11 mouse cellular contexts compared by ENCODE assay signal in genomic region chr7:82691021-82691738, GRCm38 (mm10). TPM values are rescaled to one million over a fixed set of nuclear protein-coding genes. Genes with fewer than 3 reads are reported as not detected.
A peak's percentile ranks its signal among the peaks of the same experiment; 100 is the strongest.
DNase-seq lines count a peak whose midpoint lies in the region; ATAC-seq and TF ChIP-seq lines count a peak whose summit lies in the region.
"Had no signal": no experiment of that assay in that cellular context is flagged by ENCODE, and none has a peak within 500 bp of the region (broad histone marks: within the 10 kb centered on the region; RNA-seq: fewer than 3 reads in every experiment).

No protein-coding gene starts in this region.

- no peak overlapping the region for H3K27ac ChIP-seq in heart, adult 2 months
- H3K27ac ChIP-seq in thymus, adult 2 months (ENCODE audit: control insufficient read depth, insufficient read depth, low read length) = peak overlapping the region; percentile 64
- peak overlapping the region; percentile 25; the same call in 1 of the 2 replicates for H3K27ac ChIP-seq in liver, embryonic 12.5 days
- H3K27ac ChIP-seq: hindbrain, postnatal 0 days; lung, embryonic 15.5 days had no signal

- no peak overlapping the region for H3K4me2 ChIP-seq in liver, embryonic 12.5 days
- H3K4me2 ChIP-seq: lung, embryonic 15.5 days had no signal

- peaks cover 2% of the 10 kb centered on the region; the same call in 1 of the 2 replicates for H3K36me3 ChIP-seq in heart, adult 2 months (ENCODE audit: control insufficient read depth, insufficient read depth, low read length)
- H3K36me3 ChIP-seq in thymus, adult 2 months (ENCODE audit: control insufficient read depth, insufficient read depth, low read length) = peaks cover 26% of the 10 kb centered on the region
- H3K36me3 ChIP-seq in liver, embryonic 12.5 days = peaks cover 62% of the 10 kb centered on the region

- H3K79me2 ChIP-seq in heart, adult 2 months (replicated peaks; ENCODE audit: control insufficient read depth, insufficient read depth, low read length) = no peaks in the 10 kb centered on the region

- no peak for TF ChIP-seq EP300 in heart, adult 2 months (IDR thresholded peaks at IDR 0.05; ENCODE audit: insufficient read depth, low read depth, low read length)

- ATAC-seq in liver, embryonic 12.5 days = peak; percentile 63
- ATAC-seq: hindbrain, postnatal 0 days; midbrain, embryonic 16.5 days had no signal

- H3K4me3 ChIP-seq in heart, adult 2 months = no peak overlapping the region
- no peak overlapping the region for H3K4me3 ChIP-seq in thymus, adult 2 months (ENCODE audit: control insufficient read depth, insufficient read depth, low read length)
- no peak overlapping the region for H3K4me3 ChIP-seq in liver, embryonic 12.5 days
- H3K4me3 ChIP-seq: lung, embryonic 15.5 days had no signal

- no peaks in the 10 kb centered on the region; the same call in 1 of the 2 replicates for H3K4me1 ChIP-seq in heart, adult 2 months (ENCODE audit: control insufficient read depth, insufficient read depth, low read length)
- H3K4me1 ChIP-seq in thymus, adult 2 months (replicated peaks; ENCODE audit: control insufficient read depth, insufficient read depth, low read length) = peaks cover 7% of the 10 kb centered on the region
- peaks cover 13% of the 10 kb centered on the region; the same call in 1 of the 2 replicates for H3K4me1 ChIP-seq in liver, embryonic 12.5 days

- no peak overlapping the region for H3K9ac ChIP-seq in heart, adult 2 months (ENCODE audit: low read depth, low read length)
- no peak overlapping the region for H3K9ac ChIP-seq in liver, embryonic 12.5 days
- H3K9ac ChIP-seq: lung, embryonic 15.5 days had no signal

- intact Hi-C loops in heart, adult 2 months (cut with DNase I) = no loop called here
- intact Hi-C loops in left cerebral cortex, postnatal 10 days (cut with DNase I) = no loop called here

- no peak for TF ChIP-seq CTCF in heart, adult 2 months (IDR thresholded peaks at IDR 0.05)
- TF ChIP-seq CTCF in thymus, adult 2 months (IDR thresholded peaks at IDR 0.05; ENCODE audit: borderline replicate concordance, control insufficient read depth, extremely low read depth, insufficient read depth, low read length, poor library complexity) = no peak

- TF ChIP-seq POLR2A in heart, adult 2 months (IDR thresholded peaks at IDR 0.05; ENCODE audit: insufficient read depth, low read depth, low read length) = no peak
- TF ChIP-seq POLR2A in thymus, adult 2 months (IDR thresholded peaks at IDR 0.05; ENCODE audit: control insufficient read depth, extremely low read depth, insufficient read depth, low read length, poor library complexity) = no peak

- DNase-seq in heart, adult 11 months = peak; percentile 79
- no peak for DNase-seq in heart, adult 2 months
- no peak for DNase-seq in thymus, adult 2 months
- DNase-seq in thymus, postnatal 4 days = no peak
- peak; percentile 18 for DNase-seq in naive thymus-derived CD4-positive, alpha-beta T cell, adult 2 months (ENCODE audit: low read depth)
- no peak for DNase-seq in frontal cortex, postnatal 10 days (ENCODE audit: low spot score in 2 of 2)
- no peak for DNase-seq in left cerebral cortex, postnatal 10 days (ENCODE audit: extremely low spot score in 1 of 2, low spot score in 2 of 2)

- no peaks in the 10 kb centered on the region for H3K9me3 ChIP-seq in liver, embryonic 12.5 days (replicated peaks)
- H3K9me3 ChIP-seq: lung, embryonic 15.5 days had no signal

- WGBS in heart, adult 2 months = 50% methylated on average over 6 of the region's 6 CpGs
- 24% methylated on average over 6 of the region's 6 CpGs for WGBS in thymus, adult 2 months
- 25% methylated on average over 6 of the region's 6 CpGs for WGBS in liver, embryonic 12.5 days (ENCODE audit: insufficient replicate concordance)

- H3K27me3 ChIP-seq in heart, adult 2 months (ENCODE audit: control insufficient read depth, insufficient read depth, low read length) = no peaks in the 10 kb centered on the region
- H3K27me3 ChIP-seq in thymus, adult 2 months (ENCODE audit: control insufficient read depth, insufficient read depth, low read length) = no peaks in the 10 kb centered on the region
- no peaks in the 10 kb centered on the region for H3K27me3 ChIP-seq in liver, embryonic 12.5 days (replicated peaks)
- H3K27me3 ChIP-seq: lung, embryonic 15.5 days had no signal

RNA-seq across cellular contexts. Expression of gene Efl1, which starts 42.8 kb away (rescaled TPM):
- 1 to 10 TPM; 8.7 to 9.3 TPM for total RNA-seq in heart, adult 2 months (2021)
- 2.8 and 6.1 TPM in 2 replicates for polyA plus RNA-seq in heart, adult 2 months (2012; rRNA removed)
- polyA plus RNA-seq in thymus, adult 2 months (2012; rRNA removed) = 7.1 and 7.9 TPM in 2 replicates
- 15.4 and 15.7 TPM in 2 replicates for polyA plus RNA-seq in liver, embryonic 12.5 days (2016; fragmentation: Nextera tagmentation; extraction: Ambion mirVana)
- total RNA-seq in left cerebral cortex, postnatal 10 days (2021) = 10 to 100 TPM; 20.1 to 20.2 TPM

RNA-seq across cellular contexts. Expression of gene Saxo2, which starts 42.9 kb away (rescaled TPM):
- total RNA-seq in heart, adult 2 months (2021) = 1 to 10 TPM; 1.8 to 2.0 TPM
- 4.1 and 4.2 TPM in 2 replicates for polyA plus RNA-seq in heart, adult 2 months (2012; rRNA removed)
- 1.2 and 1.6 TPM in 2 replicates for polyA plus RNA-seq in thymus, adult 2 months (2012; rRNA removed)
- 1.0 and 1.1 TPM in 2 replicates for polyA plus RNA-seq in liver, embryonic 12.5 days (2016; fragmentation: Nextera tagmentation; extraction: Ambion mirVana)
- 10 to 100 TPM; 14.6 to 17.7 TPM for total RNA-seq in left cerebral cortex, postnatal 10 days (2021)

Comparison
In these comparisons a context has a peak if more than half of its experiments do, and no peak if none do; other contexts are left out.
1. DNase-seq: peak in heart, adult 11 months (single experiment) and naive thymus-derived CD4-positive, alpha-beta T cell, adult 2 months (single experiment); none in heart, adult 2 months (0 of 2), thymus, adult 2 months (single experiment), thymus, postnatal 4 days (single experiment), frontal cortex, postnatal 10 days (0 of 2) and left cerebral cortex, postnatal 10 days (0 of 2).